9 mouse cellular contexts compared by ENCODE assay signal in the genomic region with DNA sequence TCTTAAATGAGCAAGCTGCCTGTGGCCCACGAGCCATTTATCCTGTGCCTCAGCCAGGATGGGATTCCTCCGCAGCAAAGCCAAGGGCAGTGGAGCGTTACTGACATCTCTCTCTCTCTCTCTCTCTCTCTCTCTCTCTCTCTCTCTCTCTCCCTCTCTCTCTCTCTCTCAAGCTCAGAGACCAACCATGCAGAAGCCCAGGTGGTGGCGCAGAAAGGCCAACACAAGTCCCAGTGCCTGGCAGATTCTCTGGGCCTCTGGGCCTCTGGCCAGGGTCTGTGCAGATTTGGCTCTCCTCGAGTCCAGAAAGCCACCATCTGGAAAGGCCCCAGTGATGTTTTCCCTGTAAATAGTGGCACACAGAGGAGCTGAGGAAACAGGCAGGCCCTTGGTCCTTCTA.
DNase-seq lines count a peak whose midpoint lies in the region; ATAC-seq and TF ChIP-seq lines count a peak whose summit lies in the region.
"Had no signal": no experiment of that assay in that cellular context is flagged by ENCODE, and none has a peak within 500 bp of the region (broad histone marks: within the 10 kb centered on the region; RNA-seq: fewer than 3 reads in every experiment).

No protein-coding gene starts in this region.

- no peaks in the 10 kb centered on the region for H3K9me3 ChIP-seq in hindbrain, embryonic 12.5 days (replicated peaks)

- no peaks in the 10 kb centered on the region for H3K27me3 ChIP-seq in hindbrain, embryonic 12.5 days
- H3K27me3 ChIP-seq in thymus, adult 2 months (ENCODE audit: control insufficient read depth, insufficient read depth, low read length), result no peaks in the 10 kb centered on the region

- H3K4me3 ChIP-seq in hindbrain, embryonic 12.5 days, result no peak overlapping the region
- no peak overlapping the region for H3K4me3 ChIP-seq in thymus, adult 2 months (ENCODE audit: control insufficient read depth, insufficient read depth, low read length)
- H3K4me3 ChIP-seq: myocyte had no signal

- peak; percentile 18; the same call in 1 of the 2 replicates for ATAC-seq in hindbrain, embryonic 12.5 days (ENCODE audit: low FRiP score)

- TF ChIP-seq POLR2A in thymus, adult 2 months (IDR thresholded peaks at IDR 0.05; ENCODE audit: control insufficient read depth, extremely low read depth, insufficient read depth, low read length, poor library complexity), result no peak

- peak overlapping the region; percentile 35; the same call in 1 of the 2 replicates for H3K27ac ChIP-seq in hindbrain, embryonic 12.5 days
- no peak overlapping the region for H3K27ac ChIP-seq in thymus, adult 2 months (ENCODE audit: control insufficient read depth, insufficient read depth, low read length)

- DNase-seq in 3T3-L1 (ENCODE audit: low read depth, low spot score), result peak; percentile 64
- DNase-seq in brain, adult 2 months (ENCODE audit: low read depth, low spot score), result peak; percentile 87
- DNase-seq in frontal cortex, adult 2 months (ENCODE audit: extremely low spot score in 1 of 2, low spot score in 1 of 2), result peak; percentile 24 to 61
- peak; percentile 71 to 84 for DNase-seq in layer of hippocampus, postnatal 14 days (ENCODE audit: low spot score in 2 of 2)
- DNase-seq in retina, postnatal 1 day, result peak; percentile 76
- DNase-seq in natural killer cell, adult 2 months (ENCODE audit: low spot score in 2 of 2), result no peak
- DNase-seq in thymus, adult 2 months, result no peak

- no peaks in the 10 kb centered on the region for H3K36me3 ChIP-seq in hindbrain, embryonic 12.5 days
- H3K36me3 ChIP-seq in thymus, adult 2 months (ENCODE audit: control insufficient read depth, insufficient read depth, low read length), result no peaks in the 10 kb centered on the region

- H3K4me2 ChIP-seq in hindbrain, embryonic 12.5 days (replicated peaks), result no peak overlapping the region

- no peak overlapping the region for H3K9ac ChIP-seq in hindbrain, embryonic 12.5 days

- TF ChIP-seq CTCF in thymus, adult 2 months (IDR thresholded peaks at IDR 0.05; ENCODE audit: borderline replicate concordance, control insufficient read depth, extremely low read depth, insufficient read depth, low read length, poor library complexity), result no peak

- peaks cover 19% of the 10 kb centered on the region for H3K4me1 ChIP-seq in hindbrain, embryonic 12.5 days
- H3K4me1 ChIP-seq in thymus, adult 2 months (replicated peaks; ENCODE audit: control insufficient read depth, insufficient read depth, low read length), result no peaks in the 10 kb centered on the region

- 45% methylated on average over 5 of the region's 5 CpGs for WGBS in hindbrain, embryonic 12.5 days
- WGBS in thymus, adult 2 months, result 93% methylated on average over 5 of the region's 5 CpGs

Comparison
In these comparisons a context has a peak if more than half of its experiments do, and no peak if none do; other contexts are left out.
1. DNase-seq: peak in 3T3-L1 (single experiment), brain, adult 2 months (single experiment), frontal cortex, adult 2 months (2 of 2), layer of hippocampus, postnatal 14 days (2 of 2) and retina, postnatal 1 day (single experiment); none in natural killer cell, adult 2 months (0 of 2) and thymus, adult 2 months (single experiment).